Mouse (Mus musculus) CH12.LX (cell line): ENCODE data around the gene Zc3h7a. TPM values are rescaled to one million over a fixed set of nuclear protein-coding genes. Genes with fewer than 3 reads are reported as not detected.

ENCODE experiments used
- DNase-seq: peaks from one replicate; pipeline ENCODE4 v3.0.0-alpha.2; 2013; ENCODE audit errors: extremely low read depth
- H3K27ac ChIP-seq: 2 replicates; pipeline ENCODE4 v1.5.1; 2012; ENCODE audit warnings: low read depth, mild to moderate bottlenecking, control low read depth, moderate library complexity; ENCODE audit not compliant: insufficient read depth
- H3K27me3 ChIP-seq: replicated peaks from 2 replicates; pipeline ENCODE3; 2012; ENCODE audit warnings: inconsistent platforms
- H3K36me3 ChIP-seq, 2 experiments: replicated peaks in 1 of 2; 2 replicates each; pipeline versions ENCODE3 to v1.6.1; 2012; ENCODE audit warnings: inconsistent platforms in 1 of 2, low read length in 1 of 2, mild to moderate bottlenecking in 1 of 2, mixed read lengths in 1 of 2, moderate library complexity in 1 of 2; ENCODE audit not compliant: control insufficient read depth in 1 of 2, insufficient read depth in 1 of 2
- H3K4me1 ChIP-seq, 2 experiments: 2 replicates each; pipeline ENCODE4 v1.6.1; 2012; ENCODE audit warnings: inconsistent platforms in 1 of 2, moderate library complexity in 1 of 2; ENCODE audit not compliant: insufficient read depth in 2 of 2, control insufficient read depth in 1 of 2
- H3K4me2 ChIP-seq: 2 replicates; pipeline ENCODE4 v1.6.1; 2012; ENCODE audit warnings: low read depth, mild to moderate bottlenecking, control low read depth; ENCODE audit not compliant: poor library complexity, insufficient read depth, severe bottlenecking
- H3K4me3 ChIP-seq, 3 experiments: fragments of 150-350 bp in 1 of 3; sonication (generic) in 1 of 3; replicated peaks in 1 of 3; 2 replicates each; pipeline versions ENCODE3 to v1.5.1; 2011 to 2012; ENCODE audit warnings: low read depth in 2 of 3, low read length in 2 of 3, mild to moderate bottlenecking in 2 of 3, moderate library complexity in 2 of 3, control low read depth in 1 of 3, improper control_type of control experiment in 1 of 3, inconsistent platforms in 1 of 3, mixed read lengths in 1 of 3; ENCODE audit not compliant: poor library complexity in 1 of 3
- H3K79me2 ChIP-seq: replicated peaks from 2 replicates; pipeline ENCODE4 v1.6.1; 2012; ENCODE audit warnings: mild to moderate bottlenecking, moderate library complexity; ENCODE audit not compliant: control insufficient read depth, poor library complexity, insufficient read depth, severe bottlenecking; ENCODE audit errors: extremely low read depth
- H3K9ac ChIP-seq: 2 replicates; pipeline ENCODE4 v1.6.1; 2012; ENCODE audit warnings: low read depth, mild to moderate bottlenecking, control low read depth, moderate library complexity; ENCODE audit not compliant: insufficient read depth
- H3K9me3 ChIP-seq: replicated peaks from 2 replicates; pipeline ENCODE3; 2012; ENCODE audit warnings: low read length, inconsistent platforms, mixed read lengths
- BHLHE40 ChIP-seq: IDR thresholded peaks from 2 replicates; pipeline ENCODE4 v1.6.1; 2011; ENCODE audit warnings: mild to moderate bottlenecking, low read depth, low read length, improper control_type of control experiment
- CHD1 ChIP-seq: IDR thresholded peaks from 2 replicates; pipeline ENCODE4 v1.6.1; 2012; ENCODE audit warnings: low read depth, low read length, improper control_type of control experiment, inconsistent platforms
- CHD2 ChIP-seq: IDR thresholded peaks from 2 replicates; pipeline ENCODE4 v1.6.1; 2011; ENCODE audit warnings: low read length, improper control_type of control experiment
- CTCF ChIP-seq, 2 experiments: IDR thresholded peaks in 1 of 2; conservative IDR thresholded peaks in 1 of 2; 2 replicates each; pipeline ENCODE4 v1.5.1; 2011 to 2012; ENCODE audit warnings: low read depth in 2 of 2, low read length in 2 of 2, improper control_type of control experiment in 1 of 2, inconsistent platforms in 1 of 2, mild to moderate bottlenecking in 1 of 2, moderate library complexity in 1 of 2
- E2F4 ChIP-seq: IDR thresholded peaks from 2 replicates; pipeline ENCODE4 v1.6.1; 2011; ENCODE audit warnings: low read depth, low read length, improper control_type of control experiment; ENCODE audit not compliant: insufficient replicate concordance
- ELF1 ChIP-seq: IDR thresholded peaks from 2 replicates; pipeline ENCODE4 v1.6.1; 2014; ENCODE audit warnings: low read depth, mild to moderate bottlenecking, inconsistent platforms, low read length, improper control_type of control experiment
- EP300 ChIP-seq: IDR thresholded peaks from 2 replicates; pipeline ENCODE4 v1.6.1; 2011; ENCODE audit warnings: low read length, improper control_type of control experiment
- ETS1 ChIP-seq: conservative IDR thresholded peaks from 2 replicates; pipeline ENCODE4 v1.6.1; 2012; ENCODE audit warnings: low read depth, mild to moderate bottlenecking, inconsistent platforms, low read length, improper control_type of control experiment, moderate library complexity
- GABPA ChIP-seq: IDR thresholded peaks from 2 replicates; pipeline ENCODE4 v1.6.1; 2012; ENCODE audit warnings: low read depth, low read length, improper control_type of control experiment, inconsistent platforms; ENCODE audit not compliant: insufficient replicate concordance
- HCFC1 ChIP-seq: IDR thresholded peaks from 2 replicates; pipeline ENCODE4 v1.6.1; 2012; ENCODE audit warnings: low read depth, mild to moderate bottlenecking, inconsistent platforms, low read length, improper control_type of control experiment
- IRF4 ChIP-seq: IDR thresholded peaks from 2 replicates; pipeline ENCODE4 v1.6.1; 2014; ENCODE audit warnings: low read depth, mild to moderate bottlenecking, inconsistent platforms, low read length, improper control_type of control experiment
- JUN ChIP-seq: IDR thresholded peaks from 2 replicates; pipeline ENCODE4 v1.6.1; 2011; ENCODE audit warnings: low read depth, mild to moderate bottlenecking, low read length, improper control_type of control experiment, moderate library complexity; ENCODE audit not compliant: insufficient read depth
- JUND ChIP-seq: conservative IDR thresholded peaks from 2 replicates; pipeline ENCODE4 v1.6.1; 2011; ENCODE audit warnings: low read depth, low read length, improper control_type of control experiment
- KAT2A ChIP-seq: IDR thresholded peaks from 2 replicates; pipeline ENCODE4 v1.6.1; 2012; ENCODE audit warnings: low read length, improper control_type of control experiment, inconsistent platforms; ENCODE audit not compliant: insufficient replicate concordance
- MAFK ChIP-seq: IDR thresholded peaks from 2 replicates; pipeline ENCODE4 v1.6.1; 2011; ENCODE audit warnings: low read length, improper control_type of control experiment; ENCODE audit not compliant: insufficient replicate concordance
- MAX ChIP-seq: IDR thresholded peaks from 2 replicates; pipeline ENCODE4 v1.6.1; 2011; ENCODE audit warnings: low read length, improper control_type of control experiment
- MAZ ChIP-seq: IDR thresholded peaks from 2 replicates; pipeline ENCODE4 v1.6.1; 2012; ENCODE audit warnings: low read depth, mild to moderate bottlenecking, inconsistent platforms, low read length, improper control_type of control experiment, moderate library complexity
- MEF2A ChIP-seq: IDR thresholded peaks from 2 replicates; pipeline ENCODE4 v1.6.1; 2014; ENCODE audit warnings: low read depth, mild to moderate bottlenecking, inconsistent platforms, low read length, improper control_type of control experiment, borderline replicate concordance
- MXI1 ChIP-seq: IDR thresholded peaks from 2 replicates; pipeline ENCODE4 v1.6.1; 2011; ENCODE audit warnings: mild to moderate bottlenecking, low read depth, low read length, improper control_type of control experiment
- MYC ChIP-seq: IDR thresholded peaks from 2 replicates; pipeline ENCODE4 v1.6.1; 2011; ENCODE audit warnings: low read depth, mild to moderate bottlenecking, improper control_type of control experiment, low read length
- NELFE ChIP-seq: IDR thresholded peaks from 2 replicates; pipeline ENCODE4 v1.6.1; 2011; ENCODE audit warnings: low read depth, low read length, improper control_type of control experiment
- NRF1 ChIP-seq: IDR thresholded peaks from 2 replicates; pipeline ENCODE4 v1.6.1; 2014; ENCODE audit warnings: low read depth, mild to moderate bottlenecking, inconsistent platforms, low read length, improper control_type of control experiment, moderate library complexity
- PAX5 ChIP-seq: IDR thresholded peaks from 2 replicates; pipeline ENCODE4 v1.6.1; 2012; ENCODE audit warnings: low read length, inconsistent platforms, mixed read lengths
- POLR2A ChIP-seq: IDR thresholded peaks from 2 replicates; pipeline ENCODE4 v1.6.1; 2011; ENCODE audit warnings: low read depth, mild to moderate bottlenecking, improper control_type of control experiment, low read length
- POLR2AphosphoS2 ChIP-seq: IDR thresholded peaks from 2 replicates; pipeline ENCODE4 v1.6.1; 2011; ENCODE audit warnings: low read depth, low read length, improper control_type of control experiment
- RAD21 ChIP-seq: IDR thresholded peaks from 2 replicates; pipeline ENCODE4 v1.6.1; 2011; ENCODE audit warnings: low read depth, mild to moderate bottlenecking, low read length, improper control_type of control experiment, moderate library complexity
- RCOR1 ChIP-seq: conservative IDR thresholded peaks from 2 replicates; pipeline ENCODE4 v1.6.1; 2012; ENCODE audit warnings: low read depth, mild to moderate bottlenecking, inconsistent platforms, low read length, improper control_type of control experiment
- SIN3A ChIP-seq: IDR thresholded peaks from 2 replicates; pipeline ENCODE4 v1.6.1; 2012; ENCODE audit warnings: low read length, improper control_type of control experiment, inconsistent platforms
- SMC3 ChIP-seq: IDR thresholded peaks from 2 replicates; pipeline ENCODE4 v1.6.1; 2011; ENCODE audit warnings: low read depth, low read length, improper control_type of control experiment
- TBP ChIP-seq: conservative IDR thresholded peaks from 2 replicates; pipeline ENCODE4 v1.6.1; 2011; ENCODE audit warnings: low read depth, low read length, improper control_type of control experiment
- TCF12 ChIP-seq: IDR thresholded peaks from 2 replicates; pipeline ENCODE4 v1.6.1; 2014; ENCODE audit warnings: low read depth, mild to moderate bottlenecking, inconsistent platforms, low read length, improper control_type of control experiment
- UBTF ChIP-seq: IDR thresholded peaks from 2 replicates; pipeline ENCODE4 v1.6.1; 2012; ENCODE audit warnings: low read depth, mild to moderate bottlenecking, inconsistent platforms, low read length, improper control_type of control experiment, moderate library complexity
- USF1 ChIP-seq: IDR thresholded peaks from 2 replicates; pipeline ENCODE4 v1.6.1; 2014; ENCODE audit warnings: low read depth, mild to moderate bottlenecking, inconsistent platforms, low read length, improper control_type of control experiment
- USF2 ChIP-seq: conservative IDR thresholded peaks from 2 replicates; pipeline ENCODE4 v1.6.1; 2011; ENCODE audit warnings: low read depth, low read length, improper control_type of control experiment
- ZC3H11A ChIP-seq: IDR thresholded peaks from 2 replicates; pipeline ENCODE4 v1.6.1; 2012; ENCODE audit warnings: low read depth, mild to moderate bottlenecking, inconsistent platforms, low read length, improper control_type of control experiment
- ZKSCAN1 ChIP-seq: IDR thresholded peaks from 2 replicates; pipeline ENCODE4 v1.6.1; 2012; ENCODE audit warnings: low read depth, inconsistent platforms, low read length, improper control_type of control experiment, borderline replicate concordance
- ZMIZ1 ChIP-seq: IDR thresholded peaks from 2 replicates; pipeline ENCODE4 v1.6.1; 2012; ENCODE audit warnings: low read depth, mild to moderate bottlenecking, inconsistent platforms, low read length, improper control_type of control experiment
- ZNF384 ChIP-seq: IDR thresholded peaks from 2 replicates; pipeline ENCODE4 v1.6.1; 2012; ENCODE audit warnings: low read depth, low read length, improper control_type of control experiment, inconsistent platforms
- dilution Hi-C: fragments of 300-500 bp; cut with MboI; formaldehyde crosslinking; loops from 2 replicates; pipeline ENCODE4 v1.14.3; 2020; ENCODE audit warnings: low sequenced_read_pairs; ENCODE audit not compliant: extremely low pct_unique_long_range_greater_than_20kb, extremely low pct_ligation_motif_present
- in situ Hi-C: fragments of 300-500 bp; cut with MboI; formaldehyde crosslinking; loops from 3 replicates; pipeline ENCODE4 v1.14.3; 2019; ENCODE audit warnings: low sequenced_read_pairs, low pct_ligation_motif_present, low pct_unique_long_range_greater_than_20kb, mixed read lengths
- polyA plus RNA-seq: library from polyadenylated mRNA; unstranded; fragments of >175 nt; gene quantifications from 2 replicates; pipeline ENCODE4 v1.2.1, GENCODE M21; 2012; ENCODE audit warnings: low read depth; ENCODE audit not compliant: insufficient read length
- total RNA-seq, 2 experiments: library from RNA; depleted of rRNA; stranded (reverse); fragments of 300-350 nt in 1 of 2; fragments of >200 nt in 1 of 2; gene quantifications; 2 replicates each; pipeline ENCODE4 v1.2.3; 2012 to 2014

Gene Zc3h7a
- total RNA-seq (2012; rRNA removed) (78.6 and 85.3 TPM in 2 replicates), total RNA-seq (2014; rRNA removed) (177 and 242 TPM in 2 replicates), polyA plus RNA-seq (171 and 177 TPM in 2 replicates)

- peak within 1 kb of the TSS; percentile 99 for H3K4me2 ChIP-seq
- peaks cover 44% of the 10 kb centered on the region for H3K79me2 ChIP-seq
- dilution Hi-C loops (no loop called here), in situ Hi-C loops (no loop called here)
- H3K9ac ChIP-seq, result peak within 1 kb of the TSS; percentile 93
- no peaks in the 10 kb centered on the region for H3K27me3 ChIP-seq
- H3K27ac ChIP-seq, result peak within 1 kb of the TSS; percentile 83
- H3K4me3 ChIP-seq, result peak within 1 kb of the TSS; percentile 89 to 97 (median 92)
- H3K9me3 ChIP-seq, result peaks cover 9% of the 10 kb centered on the region
- peaks cover 3 to 23% of the 10 kb centered on the region in 2 experiments for H3K36me3 ChIP-seq
- TF ChIP-seq E2F4 (no peak), SMC3 (peak; percentile 32; the same call in 1 of the 2 replicates), GABPA (peak; percentile 39; the same call in 1 of the 2 replicates), KAT2A (peak; percentile 66; the same call in 1 of the 2 replicates), USF1 (no peak), ZC3H11A (no peak), MXI1 (peak; percentile 13; the same call in 1 of the 2 replicates), MYC (no peak), USF2 (no peak), IRF4 (peak; percentile 73), RCOR1 (no peak), PAX5 (no peak), CTCF (conservative IDR thresholded peaks at IDR 0.05 in 1 of 2, IDR thresholded peaks at IDR 0.05 in 1 of 2; ENCODE audit: low read depth in 2 of 2, low read length in 2 of 2) (peak in 1 of 2 experiments; percentile 91; a peak in 2 of 4 replicates), POLR2A (peak; percentile 92), ZMIZ1 (peak; percentile 82), ETS1 (no peak; the same call in none of the 2 replicates), ELF1 (peak; percentile 95), MAFK (no peak), POLR2AphosphoS2 (peak; percentile 74; the same call in 1 of the 2 replicates), JUN (no peak), NELFE (peak; percentile 93), MAX (peak; percentile 15; the same call in 1 of the 2 replicates), RAD21 (peak; percentile 14; the same call in 1 of the 2 replicates), MEF2A (peak; percentile 54; the same call in 1 of the 2 replicates), ZNF384 (no peak), TCF12 (peak; percentile 93), EP300 (no peak; the same call in 1 of the 2 replicates), ZKSCAN1 (no peak), TBP (peak; percentile 86), UBTF (peak; percentile 93), SIN3A (peak; percentile 22), CHD2 (no peak; the same call in 1 of the 2 replicates), BHLHE40 (no peak), NRF1 (peak; percentile 43), MAZ (no peak), CHD1 (peak; percentile 15; the same call in 1 of the 2 replicates), JUND (no peak), HCFC1 (peak; percentile 65)
- H3K4me1 ChIP-seq, result peaks cover 6 to 48% of the 10 kb centered on the region in 2 experiments; a peak in 3 of 4 replicates
- DNase-seq, result peak; percentile 89
These were observed at the start of gene Zc3h7a for GRCm38 (mm10) chr16:11176208-11176883. TSS of gene Zc3h7a (minus strand) at chr16:11176393.
